Mouse (Mus musculus) bone marrow macrophage, adult 2 months (primary cell): ENCODE results near the gene Trim33.

Experiments used
- CTCF ChIP-seq: IDR thresholded peaks from 2 replicates; pipeline ENCODE4 v1.5.1; 2012; ENCODE audit warnings: low read depth, mild to moderate bottlenecking, low read length, moderate library complexity
- POLR2A ChIP-seq: IDR thresholded peaks from 2 replicates; pipeline ENCODE4 v1.6.1; 2012; ENCODE audit warnings: mild to moderate bottlenecking, low read depth, low read length, borderline replicate concordance

DNA sequence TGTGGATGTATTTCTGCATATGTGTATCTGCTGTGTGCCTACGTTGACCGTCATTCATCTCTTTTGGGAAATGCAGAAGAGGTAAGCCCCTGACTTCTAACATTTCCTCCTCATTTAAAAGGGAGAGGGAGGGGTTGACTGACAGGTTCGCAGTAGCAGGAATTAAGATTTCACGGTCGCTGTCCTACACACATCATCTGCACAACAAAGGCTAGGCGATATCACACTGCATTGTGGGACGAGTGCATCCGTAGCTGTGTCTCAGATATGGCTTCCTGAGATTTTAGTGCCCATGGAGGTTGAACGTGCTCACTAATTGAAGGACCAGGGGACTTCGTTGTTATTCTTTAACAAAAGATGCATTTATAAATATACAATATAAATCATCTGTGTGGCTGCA lies 123.1 kb downstream of the Trim33 start:
- TF ChIP-seq CTCF: no peak
- TF ChIP-seq POLR2A: no peak
